19 mouse cellular contexts compared by ENCODE assay signal in the genomic region with DNA sequence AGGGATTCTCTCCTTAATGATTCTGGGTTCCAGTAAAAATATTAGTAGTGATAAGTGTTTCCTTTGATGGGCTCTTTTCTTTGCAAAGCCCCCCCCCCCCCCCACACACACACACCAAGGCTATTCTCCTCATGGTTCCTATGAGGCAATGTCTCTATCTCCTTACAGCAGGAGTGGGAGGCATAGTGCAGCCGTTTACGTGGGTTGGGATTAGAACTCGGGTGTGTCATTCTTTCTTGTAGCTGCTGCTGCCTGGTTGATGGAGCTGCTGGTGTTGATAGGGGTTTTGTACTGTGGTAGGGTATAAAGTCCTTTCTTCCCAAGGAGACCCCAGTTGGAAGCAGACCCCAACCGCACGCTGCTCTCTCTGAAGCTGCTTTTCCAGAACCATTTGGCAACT.
"Had no signal": no experiment of that assay in that cellular context is flagged by ENCODE, and none has a peak within 500 bp of the region (broad histone marks: within the 10 kb centered on the region; RNA-seq: fewer than 3 reads in every experiment).

No protein-coding gene starts in this region.

- H3K9ac ChIP-seq: heart, embryonic 12.5 days; hindbrain, embryonic 12.5 days; hindbrain, embryonic 14.5 days; intestine, embryonic 15.5 days; limb, embryonic 12.5 days; liver, embryonic 13.5 days had no signal

- H3K27ac ChIP-seq: gastrocnemius, adult 2 months; hindbrain, embryonic 10.5 days; hindbrain, embryonic 12.5 days; hindbrain, embryonic 14.5 days; intestine, embryonic 15.5 days; limb, embryonic 10.5 days; limb, embryonic 12.5 days; liver, embryonic 13.5 days had no signal

- H3K4me3 ChIP-seq: gastrocnemius, adult 2 months; heart, embryonic 10.5 days; heart, embryonic 12.5 days; hindbrain, embryonic 10.5 days; hindbrain, embryonic 12.5 days; intestine, embryonic 15.5 days; limb, embryonic 10.5 days; limb, embryonic 12.5 days; liver, embryonic 13.5 days had no signal

- H3K9me3 ChIP-seq: heart, embryonic 10.5 days; heart, embryonic 12.5 days; hindbrain, embryonic 10.5 days; hindbrain, embryonic 12.5 days; intestine, embryonic 15.5 days; limb, embryonic 10.5 days; limb, embryonic 12.5 days; liver, embryonic 13.5 days had no signal

- H3K4me1 ChIP-seq: hindbrain, embryonic 10.5 days; hindbrain, embryonic 12.5 days; intestine, embryonic 15.5 days; limb, embryonic 10.5 days had no signal

- H3K36me3 ChIP-seq: heart, embryonic 12.5 days; hindbrain, embryonic 10.5 days; hindbrain, embryonic 12.5 days; intestine, embryonic 15.5 days; limb, embryonic 10.5 days; limb, embryonic 12.5 days; liver, embryonic 13.5 days had no signal

- DNase-seq: gastrocnemius, adult 2 months; gastrocnemius, postnatal 10 days; gastrocnemius, postnatal 25 days; heart, adult 18-20 months; heart, postnatal 10 days; heart, postnatal 4 days; kidney, adult 18-20 months; kidney, adult 8-10 months; kidney, postnatal 10 days; kidney, postnatal 4 days; liver, embryonic 13.5 days had no signal

- H3K27me3 ChIP-seq: heart, embryonic 12.5 days; hindbrain, embryonic 12.5 days; intestine, embryonic 15.5 days; limb, embryonic 12.5 days; liver, embryonic 13.5 days had no signal
